Mouse (Mus musculus): ENCODE results near the gene Nacad. TPM values are rescaled to one million over a fixed set of nuclear protein-coding genes. Genes with fewer than 3 reads are reported as not detected.
A peak's percentile ranks its signal among the peaks of the same experiment; 100 is the strongest.

Gene Nacad
- polyA plus RNA-seq, 1 experiment from 2014 or later = 4.8 TPM

- TF ChIP-seq CTCF (IDR thresholded peaks at IDR 0.05; ENCODE audit: low read depth) = no peak
- Histone ChIP-seq H3K4me1 (replicated peaks; ENCODE audit: control insufficient read depth, insufficient read depth, low read length) (no peaks in the 10 kb centered on the region), H3K4me3 (ENCODE audit: low read depth, low read length) (no peak overlapping the region), H3K27ac (ENCODE audit: low read depth, low read length) (no peak overlapping the region), H3K9me3 (ENCODE audit: control insufficient read depth) (no peaks in the 10 kb centered on the region), H3K27me3 (replicated peaks; ENCODE audit: control insufficient read depth, insufficient read depth, low read length) (no peaks in the 10 kb centered on the region), H3K9ac (ENCODE audit: low read depth, low read length) (no peak overlapping the region), H3K36me3 (ENCODE audit: control insufficient read depth, insufficient read depth) (peaks cover 80% of the 10 kb centered on the region), H3K4me2 (replicated peaks; ENCODE audit: low read depth) (no peak overlapping the region)
- WGBS = 96% methylated on average over 5 of the region's 5 CpGs
- no peak for ATAC-seq
These were observed 10.5 kb downstream of the Nacad start for GRCm38 (mm10) chr11:6595339-6595738.

GRCm38 (mm10) chr11:6594845-6595244 lies 11.0 kb downstream of the Nacad start:
- no peak for TF ChIP-seq CTCF (IDR thresholded peaks at IDR 0.05; ENCODE audit: low read depth)
- no peak overlapping the region for H3K4me2 ChIP-seq (replicated peaks; ENCODE audit: low read depth)
- peak overlapping the region; percentile 9; the same call in 1 of the 2 replicates for H3K27ac ChIP-seq (ENCODE audit: low read depth, low read length)
- no peak for ATAC-seq
- peaks cover 85% of the 10 kb centered on the region for H3K36me3 ChIP-seq (ENCODE audit: control insufficient read depth, insufficient read depth)
- H3K4me1 ChIP-seq (replicated peaks; ENCODE audit: control insufficient read depth, insufficient read depth, low read length) = no peaks in the 10 kb centered on the region
- H3K27me3 ChIP-seq (replicated peaks; ENCODE audit: control insufficient read depth, insufficient read depth, low read length) = no peaks in the 10 kb centered on the region
- H3K4me3 ChIP-seq (ENCODE audit: low read depth, low read length) = no peak overlapping the region
- 81% methylated on average over 6 of the region's 6 CpGs for WGBS
- no peaks in the 10 kb centered on the region for H3K9me3 ChIP-seq (ENCODE audit: control insufficient read depth)
- no peak overlapping the region for H3K9ac ChIP-seq (ENCODE audit: low read depth, low read length)

- Histone ChIP-seq H3K9ac (ENCODE audit: low read depth, low read length) (no peak overlapping the region), H3K27me3 (replicated peaks; ENCODE audit: control insufficient read depth, insufficient read depth, low read length) (no peaks in the 10 kb centered on the region), H3K4me3 (ENCODE audit: low read depth, low read length) (no peak overlapping the region), H3K4me2 (replicated peaks; ENCODE audit: low read depth) (no peak overlapping the region), H3K4me1 (replicated peaks; ENCODE audit: control insufficient read depth, insufficient read depth, low read length) (no peaks in the 10 kb centered on the region), H3K9me3 (ENCODE audit: control insufficient read depth) (no peaks in the 10 kb centered on the region), H3K27ac (ENCODE audit: low read depth, low read length) (no peak overlapping the region), H3K36me3 (ENCODE audit: control insufficient read depth, insufficient read depth) (peaks cover 91% of the 10 kb centered on the region)
- 70% methylated on average over 11 of the region's 11 CpGs for WGBS
- no peak for TF ChIP-seq CTCF (IDR thresholded peaks at IDR 0.05; ENCODE audit: low read depth)
- no peak for ATAC-seq
These were observed 12.4 kb downstream of the Nacad start for GRCm38 (mm10) chr11:6593406-6593805.

GRCm38 (mm10) chr11:6590933-6591675 lies 14.7 kb downstream of the Nacad start:
- Histone ChIP-seq H3K4me2 (replicated peaks; ENCODE audit: low read depth) (no peak overlapping the region), H3K9me3 (ENCODE audit: control insufficient read depth) (no peaks in the 10 kb centered on the region), H3K4me3 (ENCODE audit: low read depth, low read length) (no peak overlapping the region), H3K27ac (ENCODE audit: low read depth, low read length) (no peak overlapping the region), H3K36me3 (ENCODE audit: control insufficient read depth, insufficient read depth) (peaks cover 74% of the 10 kb centered on the region), H3K4me1 (replicated peaks; ENCODE audit: control insufficient read depth, insufficient read depth, low read length) (no peaks in the 10 kb centered on the region), H3K27me3 (replicated peaks; ENCODE audit: control insufficient read depth, insufficient read depth, low read length) (no peaks in the 10 kb centered on the region), H3K9ac (ENCODE audit: low read depth, low read length) (no peak overlapping the region)
- TF ChIP-seq CTCF (IDR thresholded peaks at IDR 0.05; ENCODE audit: low read depth) = no peak
- no peak for ATAC-seq
- 89% methylated on average over 10 of the region's 10 CpGs for WGBS

GRCm38 (mm10) chr11:6589838-6590237 lies 16.0 kb downstream of the Nacad start:
- H3K9me3 ChIP-seq (ENCODE audit: control insufficient read depth) = no peaks in the 10 kb centered on the region
- no peak for ATAC-seq
- H3K4me2 ChIP-seq (replicated peaks; ENCODE audit: low read depth) = no peak overlapping the region
- no peak overlapping the region for H3K27ac ChIP-seq (ENCODE audit: low read depth, low read length)
- H3K27me3 ChIP-seq (replicated peaks; ENCODE audit: control insufficient read depth, insufficient read depth, low read length) = no peaks in the 10 kb centered on the region
- TF ChIP-seq CTCF (IDR thresholded peaks at IDR 0.05; ENCODE audit: low read depth) = no peak
- no peak overlapping the region for H3K9ac ChIP-seq (ENCODE audit: low read depth, low read length)
- no peaks in the 10 kb centered on the region for H3K4me1 ChIP-seq (replicated peaks; ENCODE audit: control insufficient read depth, insufficient read depth, low read length)
- no peak overlapping the region for H3K4me3 ChIP-seq (ENCODE audit: low read depth, low read length)
- 77% methylated on average over 7 of the region's 7 CpGs for WGBS
- H3K36me3 ChIP-seq (ENCODE audit: control insufficient read depth, insufficient read depth) = peaks cover 76% of the 10 kb centered on the region

GRCm38 (mm10) chr11:6588295-6588694 lies 17.6 kb downstream of the Nacad start:
- no peak for TF ChIP-seq CTCF (IDR thresholded peaks at IDR 0.05; ENCODE audit: low read depth)
- no peak for ATAC-seq
- Histone ChIP-seq H3K4me1 (replicated peaks; ENCODE audit: control insufficient read depth, insufficient read depth, low read length) (no peaks in the 10 kb centered on the region), H3K9me3 (ENCODE audit: control insufficient read depth) (no peaks in the 10 kb centered on the region), H3K36me3 (ENCODE audit: control insufficient read depth, insufficient read depth) (peaks cover 66% of the 10 kb centered on the region), H3K4me3 (ENCODE audit: low read depth, low read length) (no peak overlapping the region), H3K27ac (ENCODE audit: low read depth, low read length) (no peak overlapping the region), H3K27me3 (replicated peaks; ENCODE audit: control insufficient read depth, insufficient read depth, low read length) (no peaks in the 10 kb centered on the region), H3K9ac (ENCODE audit: low read depth, low read length) (no peak overlapping the region), H3K4me2 (replicated peaks; ENCODE audit: low read depth) (no peak overlapping the region)
- 81% methylated on average over 7 of the region's 7 CpGs for WGBS

All from intestine, postnatal 0 days (tissue).